Mouse (Mus musculus): ENCODE data around the gene St6galnac3. TPM values are rescaled to one million over a fixed set of nuclear protein-coding genes. Genes with fewer than 3 reads are reported as not detected.

St6galnac3 gene
- polyA plus RNA-seq, 1 experiment from 2014 or later: 15.8 TPM

- Histone ChIP-seq H3K27ac (no peak overlapping the region), H3K9ac (no peak overlapping the region), H3K9me3 (replicated peaks) (no peaks in the 10 kb centered on the region), H3K4me3 (no peak overlapping the region), H3K4me2 (no peak overlapping the region), H3K27me3 (no peaks in the 10 kb centered on the region), H3K36me3 (no peaks in the 10 kb centered on the region), H3K4me1 (replicated peaks) (peaks cover 12% of the 10 kb centered on the region)
- ATAC-seq (replicated peaks; ENCODE audit: insufficient number of reproducible peaks, insufficient read depth, low FRiP score, low read depth): no peak
- 75% methylated on average over 5 of the region's 5 CpGs for WGBS
Observed at GRCm38 (mm10) chr3:153485176-153485575, 239.8 kb downstream of the St6galnac3 start.

- H3K9me3 ChIP-seq (replicated peaks): no peaks in the 10 kb centered on the region
- H3K4me3 ChIP-seq: no peak overlapping the region
- no peaks in the 10 kb centered on the region for H3K36me3 ChIP-seq
- H3K4me1 ChIP-seq (replicated peaks): peaks cover 9% of the 10 kb centered on the region
- H3K4me2 ChIP-seq: no peak overlapping the region
- WGBS: 47% methylated on average over 7 of the region's 7 CpGs
- H3K27ac ChIP-seq: no peak overlapping the region
- no peaks in the 10 kb centered on the region for H3K27me3 ChIP-seq
- no peak for ATAC-seq (replicated peaks; ENCODE audit: insufficient number of reproducible peaks, insufficient read depth, low FRiP score, low read depth)
- no peak overlapping the region for H3K9ac ChIP-seq
Observed at GRCm38 (mm10) chr3:153484701-153485100, 240.3 kb downstream of the St6galnac3 start.

GRCm38 (mm10) chr3:153483691-153484090 is 241.3 kb downstream of the St6galnac3 start:
- no peak overlapping the region for H3K9ac ChIP-seq
- H3K36me3 ChIP-seq: no peaks in the 10 kb centered on the region
- H3K4me1 ChIP-seq (replicated peaks): peaks cover 9% of the 10 kb centered on the region
- ATAC-seq (replicated peaks; ENCODE audit: insufficient number of reproducible peaks, insufficient read depth, low FRiP score, low read depth): no peak
- H3K9me3 ChIP-seq (replicated peaks): no peaks in the 10 kb centered on the region
- no peak overlapping the region for H3K4me2 ChIP-seq
- 85% methylated on average over 4 of the region's 4 CpGs for WGBS
- no peaks in the 10 kb centered on the region for H3K27me3 ChIP-seq
- no peak overlapping the region for H3K27ac ChIP-seq
- H3K4me3 ChIP-seq: no peak overlapping the region

GRCm38 (mm10) chr3:153482098-153482497 is 242.9 kb downstream of the St6galnac3 start:
- no peaks in the 10 kb centered on the region for H3K9me3 ChIP-seq (replicated peaks)
- H3K27ac ChIP-seq: no peak overlapping the region
- ATAC-seq (replicated peaks; ENCODE audit: insufficient number of reproducible peaks, insufficient read depth, low FRiP score, low read depth): no peak
- H3K36me3 ChIP-seq: no peaks in the 10 kb centered on the region
- H3K9ac ChIP-seq: no peak overlapping the region
- H3K27me3 ChIP-seq: no peaks in the 10 kb centered on the region
- no peak overlapping the region for H3K4me2 ChIP-seq
- WGBS: 82% methylated on average over 11 of the region's 11 CpGs
- H3K4me3 ChIP-seq: no peak overlapping the region
- peaks cover 9% of the 10 kb centered on the region for H3K4me1 ChIP-seq (replicated peaks)

- Histone ChIP-seq H3K27ac (no peak overlapping the region), H3K9me3 (replicated peaks) (no peaks in the 10 kb centered on the region), H3K4me2 (no peak overlapping the region), H3K4me1 (replicated peaks) (peaks cover 9% of the 10 kb centered on the region), H3K9ac (no peak overlapping the region), H3K4me3 (no peak overlapping the region), H3K36me3 (no peaks in the 10 kb centered on the region), H3K27me3 (no peaks in the 10 kb centered on the region)
- ATAC-seq (replicated peaks; ENCODE audit: insufficient number of reproducible peaks, insufficient read depth, low FRiP score, low read depth): no peak
- 75% methylated on average over 6 of the region's 6 CpGs for WGBS
Observed at GRCm38 (mm10) chr3:153481012-153481411, 244.0 kb downstream of the St6galnac3 start.

GRCm38 (mm10) chr3:153480636-153481006 is 244.4 kb downstream of the St6galnac3 start:
- WGBS: 62% methylated on average over 5 of the region's 5 CpGs
- Histone ChIP-seq H3K4me2 (no peak overlapping the region), H3K4me3 (no peak overlapping the region), H3K4me1 (replicated peaks) (peaks cover 9% of the 10 kb centered on the region), H3K36me3 (no peaks in the 10 kb centered on the region), H3K9me3 (replicated peaks) (no peaks in the 10 kb centered on the region), H3K9ac (no peak overlapping the region), H3K27me3 (no peaks in the 10 kb centered on the region), H3K27ac (no peak overlapping the region)
- no peak for ATAC-seq (replicated peaks; ENCODE audit: insufficient number of reproducible peaks, insufficient read depth, low FRiP score, low read depth)

- no peak for ATAC-seq (replicated peaks; ENCODE audit: insufficient number of reproducible peaks, insufficient read depth, low FRiP score, low read depth)
- Histone ChIP-seq H3K27me3 (no peaks in the 10 kb centered on the region), H3K4me1 (replicated peaks) (peaks cover 8% of the 10 kb centered on the region), H3K36me3 (no peaks in the 10 kb centered on the region), H3K27ac (no peak overlapping the region), H3K4me2 (no peak overlapping the region), H3K9ac (no peak overlapping the region), H3K4me3 (no peak overlapping the region), H3K9me3 (replicated peaks) (no peaks in the 10 kb centered on the region)
- 67% methylated on average over 3 of the region's 3 CpGs for WGBS
Observed at GRCm38 (mm10) chr3:153480005-153480635, 244.9 kb downstream of the St6galnac3 start.

GRCm38 (mm10) chr3:153475919-153476318 is 249.1 kb downstream of the St6galnac3 start:
- no peak overlapping the region for H3K4me2 ChIP-seq
- no peak overlapping the region for H3K9ac ChIP-seq
- H3K9me3 ChIP-seq (replicated peaks): no peaks in the 10 kb centered on the region
- H3K36me3 ChIP-seq: no peaks in the 10 kb centered on the region
- ATAC-seq (replicated peaks; ENCODE audit: insufficient number of reproducible peaks, insufficient read depth, low FRiP score, low read depth): no peak
- no peaks in the 10 kb centered on the region for H3K27me3 ChIP-seq
- H3K4me1 ChIP-seq (replicated peaks): no peaks in the 10 kb centered on the region
- WGBS: 85% methylated on average over 9 of the region's 9 CpGs
- no peak overlapping the region for H3K27ac ChIP-seq
- no peak overlapping the region for H3K4me3 ChIP-seq

GRCm38 (mm10) chr3:153475461-153475860 is 249.5 kb downstream of the St6galnac3 start:
- H3K27me3 ChIP-seq: no peaks in the 10 kb centered on the region

GRCm38 (mm10) chr3:153472583-153473471 is 252.1 kb downstream of the St6galnac3 start:
- H3K4me2 ChIP-seq: no peak overlapping the region
- H3K36me3 ChIP-seq: no peaks in the 10 kb centered on the region
- H3K4me3 ChIP-seq: no peak overlapping the region
- H3K4me1 ChIP-seq (replicated peaks): no peaks in the 10 kb centered on the region
- H3K27me3 ChIP-seq: no peaks in the 10 kb centered on the region
- no peak for ATAC-seq (replicated peaks; ENCODE audit: insufficient number of reproducible peaks, insufficient read depth, low FRiP score, low read depth)
- H3K9me3 ChIP-seq (replicated peaks): no peaks in the 10 kb centered on the region
- no peak overlapping the region for H3K27ac ChIP-seq
- WGBS: 81% methylated on average over 11 of the region's 11 CpGs
- H3K9ac ChIP-seq: no peak overlapping the region

More at GRCm38 (mm10) chr3:153475461-153475860, 249.5 kb downstream of the St6galnac3 start:
- no peak for ATAC-seq (replicated peaks; ENCODE audit: insufficient number of reproducible peaks, insufficient read depth, low FRiP score, low read depth)
- Histone ChIP-seq H3K9me3 (replicated peaks) (no peaks in the 10 kb centered on the region), H3K4me3 (no peak overlapping the region), H3K4me2 (no peak overlapping the region), H3K36me3 (no peaks in the 10 kb centered on the region), H3K4me1 (replicated peaks) (no peaks in the 10 kb centered on the region), H3K9ac (no peak overlapping the region), H3K27ac (no peak overlapping the region)
- 94% methylated on average over 20 of the region's 20 CpGs for WGBS

GRCm38 (mm10) chr3:153463849-153464248 is 261.1 kb downstream of the St6galnac3 start:
- no peaks in the 10 kb centered on the region for H3K9me3 ChIP-seq (replicated peaks)
- no peak overlapping the region for H3K4me2 ChIP-seq
- ATAC-seq (replicated peaks; ENCODE audit: insufficient number of reproducible peaks, insufficient read depth, low FRiP score, low read depth): no peak
- no peak overlapping the region for H3K27ac ChIP-seq
- H3K4me1 ChIP-seq (replicated peaks): no peaks in the 10 kb centered on the region
- no peaks in the 10 kb centered on the region for H3K27me3 ChIP-seq
- H3K4me3 ChIP-seq: no peak overlapping the region
- no peaks in the 10 kb centered on the region for H3K36me3 ChIP-seq
- 73% methylated on average over 6 of the region's 6 CpGs for WGBS
- no peak overlapping the region for H3K9ac ChIP-seq
